Mouse (Mus musculus): ENCODE results near the gene Eral1. TPM values are rescaled to one million over a fixed set of nuclear protein-coding genes. Genes with fewer than 3 reads are reported as not detected.

Eral1 gene
- polyA plus RNA-seq, 1 experiment from 2014 or later = 45.4 TPM

DNA sequence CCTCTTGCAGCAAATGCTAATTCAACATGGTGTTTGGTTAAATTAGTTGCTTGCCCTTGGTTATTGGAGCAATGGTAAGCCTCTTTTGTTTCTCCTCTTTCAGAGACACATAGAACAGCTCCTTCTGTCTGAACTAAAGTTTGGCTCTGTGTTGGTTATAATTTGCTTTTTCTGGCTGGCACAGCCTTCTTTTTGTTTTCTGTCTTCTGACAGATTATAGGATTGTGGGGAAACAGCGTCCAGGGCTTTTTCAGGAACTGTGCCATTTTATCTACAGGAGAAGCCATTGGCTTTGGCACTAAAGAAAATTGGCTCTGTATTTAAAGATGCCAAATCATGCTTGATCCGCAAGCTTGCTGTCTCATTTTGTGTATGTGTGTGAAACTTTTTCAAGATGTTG lies 33.4 kb upstream of the Eral1 start:
- 93% methylated on average over 2 of the region's 2 CpGs for WGBS
- Histone ChIP-seq H3K27ac (no peak overlapping the region), H3K4me3 (no peak overlapping the region), H3K27me3 (ENCODE audit: low read depth, poor library complexity, severe bottlenecking) (no peaks in the 10 kb centered on the region), H3K4me1 (peaks cover 34% of the 10 kb centered on the region), H3K36me3 (no peaks in the 10 kb centered on the region), H3K9me3 (replicated peaks) (no peaks in the 10 kb centered on the region)
- no peak for DNase-seq (ENCODE audit: low spot score)

DNA sequence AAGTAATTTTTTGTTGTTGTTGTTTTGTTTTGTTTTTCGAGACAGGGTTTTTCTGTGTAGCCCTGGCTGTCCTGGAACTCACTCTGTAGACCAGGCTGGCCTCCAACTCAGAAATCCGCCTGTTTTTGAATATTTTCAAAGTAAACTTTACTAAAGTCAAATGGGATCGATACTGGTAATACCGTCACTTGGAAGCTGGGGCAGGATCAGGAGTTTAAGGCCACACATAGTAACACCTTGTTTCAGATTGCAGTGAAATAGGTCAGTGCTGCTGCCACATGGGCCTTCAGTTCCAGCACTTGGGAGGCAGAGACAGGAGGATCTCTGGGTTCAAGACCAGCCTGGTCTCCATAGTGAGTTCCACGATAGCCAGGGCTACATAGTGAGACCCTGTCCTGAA lies 24.3 kb upstream of the Eral1 start:
- Histone ChIP-seq H3K4me3 (no peak overlapping the region), H3K27me3 (ENCODE audit: low read depth, poor library complexity, severe bottlenecking) (no peaks in the 10 kb centered on the region), H3K36me3 (peaks cover 63% of the 10 kb centered on the region), H3K9me3 (replicated peaks) (no peaks in the 10 kb centered on the region), H3K4me1 (no peaks in the 10 kb centered on the region), H3K27ac (no peak overlapping the region)
- DNase-seq (ENCODE audit: low spot score) = no peak
- WGBS = 92% methylated on average over 5 of the region's 5 CpGs

DNA sequence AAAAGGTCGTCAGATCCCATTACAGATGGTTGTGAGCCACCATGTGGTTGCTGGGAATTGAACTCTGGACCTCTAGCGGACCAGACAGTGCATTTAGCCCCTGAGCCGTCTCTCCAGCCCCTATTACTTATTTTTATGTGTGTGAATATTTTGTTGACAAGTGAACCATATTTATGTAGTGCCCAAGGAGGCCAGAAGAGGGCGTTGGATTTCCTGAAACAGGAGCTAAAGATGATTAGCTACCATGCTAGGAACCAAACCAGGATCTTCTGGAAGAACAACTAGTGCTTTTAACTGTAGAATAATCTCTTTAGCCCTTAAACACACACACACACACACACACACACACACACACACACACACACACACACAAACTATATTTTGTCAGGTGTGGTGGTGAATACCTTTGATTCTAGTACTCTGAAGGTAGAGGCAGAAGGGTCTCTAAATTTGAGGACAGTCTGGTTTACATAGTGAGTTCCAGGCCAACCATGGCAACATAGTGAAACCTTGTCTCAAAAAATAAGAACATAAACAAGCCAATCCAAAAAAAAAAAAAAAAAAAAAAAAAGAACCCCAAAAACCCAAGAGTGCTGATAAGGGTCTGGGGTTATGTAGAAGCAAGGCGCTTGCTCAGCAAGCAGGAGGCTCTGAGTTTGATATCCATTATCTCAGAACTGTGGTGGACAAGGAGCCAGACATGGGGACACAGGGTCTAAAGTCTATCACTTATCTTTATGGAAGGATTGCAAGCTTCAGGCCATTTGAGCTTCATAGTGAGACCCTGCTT lies 23.0 kb upstream of the Eral1 start:
- H3K36me3 ChIP-seq = peaks cover 70% of the 10 kb centered on the region

DNA sequence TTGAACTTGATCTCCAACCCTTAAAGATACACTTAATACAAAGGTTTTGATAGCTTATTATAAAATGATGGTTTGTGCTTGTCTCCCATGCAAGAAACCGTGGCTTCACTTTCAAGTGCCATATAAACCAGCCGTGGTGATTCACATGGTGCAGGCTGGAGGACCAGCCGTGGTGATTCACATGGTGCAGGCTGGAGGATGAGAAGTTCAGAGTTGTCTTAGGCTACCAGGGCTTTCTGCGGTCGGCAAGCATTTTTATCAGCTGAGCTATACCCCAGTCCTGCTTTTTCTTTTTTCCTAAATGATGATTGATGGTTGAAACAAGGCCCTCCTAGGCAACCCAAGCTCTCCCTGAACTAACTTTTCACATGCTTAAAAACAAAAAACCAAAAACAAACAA lies 22.0 kb upstream of the Eral1 start:
- 92% methylated on average over 5 of the region's 5 CpGs for WGBS
- Histone ChIP-seq H3K27me3 (ENCODE audit: low read depth, poor library complexity, severe bottlenecking) (no peaks in the 10 kb centered on the region), H3K36me3 (peaks cover 65% of the 10 kb centered on the region), H3K9me3 (replicated peaks) (no peaks in the 10 kb centered on the region), H3K4me3 (no peak overlapping the region), H3K27ac (no peak overlapping the region), H3K4me1 (no peaks in the 10 kb centered on the region)
- DNase-seq (ENCODE audit: low spot score) = no peak

More for the DNA sequence above, 23.0 kb upstream of the Eral1 start:
- Histone ChIP-seq H3K4me1 (no peaks in the 10 kb centered on the region), H3K4me3 (no peak overlapping the region), H3K27me3 (ENCODE audit: low read depth, poor library complexity, severe bottlenecking) (no peaks in the 10 kb centered on the region), H3K9me3 (replicated peaks) (no peaks in the 10 kb centered on the region), H3K27ac (no peak overlapping the region)
- 70% methylated on average over 5 of the region's 5 CpGs for WGBS
- DNase-seq (ENCODE audit: low spot score) = no peak

DNA sequence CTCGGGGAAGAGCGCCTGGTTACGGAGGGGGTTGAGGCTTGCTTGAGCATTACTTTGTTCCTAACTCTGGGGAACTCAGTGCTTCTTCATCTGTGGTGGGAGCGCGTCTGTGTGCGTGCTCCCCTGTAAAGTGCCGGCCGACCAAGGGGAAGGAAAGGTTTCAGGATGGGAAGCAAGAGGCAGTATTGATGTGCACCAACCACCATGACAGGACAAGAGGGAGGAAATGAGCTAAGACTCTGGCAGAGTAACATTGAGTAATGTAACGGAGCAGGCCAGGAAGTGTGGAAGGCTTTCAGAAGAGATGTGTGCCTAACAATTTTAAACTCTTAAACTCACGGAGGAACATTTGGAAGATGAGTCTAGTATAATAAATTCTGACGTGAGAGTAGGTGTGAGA lies 20.6 kb upstream of the Eral1 start:
- Histone ChIP-seq H3K9me3 (replicated peaks) (no peaks in the 10 kb centered on the region), H3K27ac (no peak overlapping the region), H3K4me3 (no peak overlapping the region), H3K27me3 (ENCODE audit: low read depth, poor library complexity, severe bottlenecking) (no peaks in the 10 kb centered on the region), H3K4me1 (peaks cover 13% of the 10 kb centered on the region), H3K36me3 (peaks cover 51% of the 10 kb centered on the region)
- no peak for DNase-seq (ENCODE audit: low spot score)
- WGBS = 92% methylated on average over 11 of the region's 11 CpGs

DNA sequence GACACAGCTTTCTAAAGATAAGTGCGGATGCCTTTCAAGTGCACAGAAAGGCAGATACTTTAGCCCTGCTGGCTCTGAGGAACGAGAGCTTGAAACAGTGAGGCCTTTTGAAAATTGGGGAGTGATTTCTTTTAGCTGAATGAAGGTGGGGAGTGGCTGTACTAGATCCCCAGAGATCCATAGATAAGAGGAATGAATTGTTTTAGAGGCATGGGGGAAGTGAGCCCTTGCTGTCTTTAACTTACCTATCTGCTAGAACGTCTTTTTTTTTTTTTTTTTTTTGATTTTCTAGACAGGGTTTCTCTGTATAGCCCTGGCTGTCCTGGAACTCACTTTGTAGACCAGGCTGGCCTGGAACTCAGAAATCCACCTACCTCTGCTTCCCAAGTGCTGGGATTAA lies 16.9 kb upstream of the Eral1 start:
- WGBS = 73% methylated on average over 3 of the region's 3 CpGs
- Histone ChIP-seq H3K27me3 (ENCODE audit: low read depth, poor library complexity, severe bottlenecking) (no peaks in the 10 kb centered on the region), H3K4me1 (peaks cover 22% of the 10 kb centered on the region), H3K4me3 (no peak overlapping the region), H3K9me3 (replicated peaks) (no peaks in the 10 kb centered on the region), H3K36me3 (peaks cover 34% of the 10 kb centered on the region), H3K27ac (no peak overlapping the region)
- no peak for DNase-seq (ENCODE audit: low spot score)

DNA sequence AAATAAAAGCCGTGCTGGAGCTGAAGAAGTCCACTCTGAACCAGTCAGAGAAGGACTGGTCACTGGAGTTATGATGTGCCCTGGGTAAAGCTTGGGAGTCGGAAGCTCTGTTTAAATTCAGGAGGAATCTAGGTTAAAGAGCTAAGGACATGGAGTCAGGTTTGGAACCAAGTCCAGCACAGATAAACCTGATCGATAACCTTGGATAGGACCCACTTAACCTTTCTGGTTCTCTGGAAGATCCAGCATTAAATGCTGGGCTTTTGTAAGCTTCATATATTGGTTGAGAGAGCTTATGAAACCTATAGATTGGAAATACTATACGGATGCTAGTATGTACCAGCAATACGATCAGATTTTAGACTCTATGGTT lies 14.9 kb upstream of the Eral1 start:
- no peaks in the 10 kb centered on the region for H3K27me3 ChIP-seq (ENCODE audit: low read depth, poor library complexity, severe bottlenecking)
- no peak for DNase-seq (ENCODE audit: low spot score)
- peak overlapping the region; percentile 84 for H3K27ac ChIP-seq
- peaks cover 22% of the 10 kb centered on the region for H3K4me1 ChIP-seq
- H3K4me3 ChIP-seq = peak overlapping the region; percentile 71
- 34% methylated on average over 5 of the region's 5 CpGs for WGBS
- no peaks in the 10 kb centered on the region for H3K9me3 ChIP-seq (replicated peaks)
- H3K36me3 ChIP-seq = peaks cover 17% of the 10 kb centered on the region

DNA sequence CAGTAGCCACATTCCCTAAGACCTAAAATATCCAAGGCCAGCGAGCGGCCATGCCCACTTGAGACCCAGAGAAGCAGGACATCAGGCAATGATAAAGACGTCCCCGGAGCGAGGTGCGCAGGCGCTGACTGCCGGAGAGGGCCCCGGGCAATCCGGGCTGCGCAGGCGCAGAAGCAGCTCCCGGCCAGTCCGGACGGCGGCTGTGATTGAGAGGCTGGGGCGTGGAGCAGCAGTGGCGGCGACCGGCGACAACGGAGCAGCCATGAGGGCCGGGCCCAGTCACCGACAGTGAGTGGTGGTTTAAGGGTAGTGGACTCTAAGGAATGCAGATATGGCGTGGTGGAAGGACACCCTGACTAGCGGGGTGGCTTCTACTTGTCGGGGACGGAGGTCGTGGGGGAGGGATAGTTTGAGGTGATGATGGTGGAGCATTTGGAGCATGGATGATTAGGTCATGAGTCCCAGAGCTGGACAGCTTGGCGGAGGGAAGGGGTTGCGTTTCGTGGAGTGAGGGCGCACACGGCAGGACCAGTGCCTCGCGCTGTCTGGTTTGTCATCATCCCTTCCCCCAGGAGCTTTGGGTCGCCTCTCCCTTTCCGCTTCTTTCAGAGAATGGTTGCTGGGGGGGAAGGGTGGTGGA lies 14.4 kb upstream of the Eral1 start, which contains the start of gene Fam222b:
Gene Fam222b, plus strand, starts transcription at position 157 of the 640 bp plus-strand sequence.
- no peaks in the 10 kb centered on the region for H3K9me3 ChIP-seq (replicated peaks)
- peaks cover 14% of the 10 kb centered on the region for H3K36me3 ChIP-seq
- DNase-seq (ENCODE audit: low spot score) = peak; percentile 96
- WGBS = under 1% methylated on average over 38 of the region's 38 CpGs
- H3K4me1 ChIP-seq = peaks cover 22% of the 10 kb centered on the region
- peak within 1 kb of the TSS; percentile 84 for H3K27ac ChIP-seq
- no peaks in the 10 kb centered on the region for H3K27me3 ChIP-seq (ENCODE audit: low read depth, poor library complexity, severe bottlenecking)
- H3K4me3 ChIP-seq = peak within 1 kb of the TSS; percentile 71

DNA sequence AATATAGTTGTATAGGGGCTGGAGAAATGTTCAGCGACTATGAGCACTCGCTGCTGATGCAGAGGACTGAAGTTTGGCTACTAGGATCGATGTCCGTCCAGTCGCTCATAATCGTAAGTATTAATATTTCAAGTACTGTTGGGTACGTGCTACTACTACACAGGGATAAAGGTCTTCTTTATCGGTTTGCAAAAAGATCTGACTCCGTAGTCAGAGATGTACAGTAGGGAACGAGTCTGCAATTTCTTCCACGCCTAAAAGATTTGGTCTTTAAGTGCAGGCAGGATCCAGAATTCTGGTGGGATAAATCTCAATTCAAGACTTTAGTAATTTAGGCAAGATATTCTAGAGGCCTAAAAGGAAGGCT lies 13.9 kb upstream of the Eral1 start:
- Histone ChIP-seq H3K27me3 (ENCODE audit: low read depth, poor library complexity, severe bottlenecking) (no peaks in the 10 kb centered on the region), H3K36me3 (peaks cover 11% of the 10 kb centered on the region), H3K27ac (peak overlapping the region; percentile 84), H3K4me3 (peak overlapping the region; percentile 71), H3K9me3 (replicated peaks) (no peaks in the 10 kb centered on the region), H3K4me1 (peaks cover 22% of the 10 kb centered on the region)
- DNase-seq (ENCODE audit: low spot score) = no peak
- WGBS = 55% methylated on average over 11 of the region's 11 CpGs

DNA sequence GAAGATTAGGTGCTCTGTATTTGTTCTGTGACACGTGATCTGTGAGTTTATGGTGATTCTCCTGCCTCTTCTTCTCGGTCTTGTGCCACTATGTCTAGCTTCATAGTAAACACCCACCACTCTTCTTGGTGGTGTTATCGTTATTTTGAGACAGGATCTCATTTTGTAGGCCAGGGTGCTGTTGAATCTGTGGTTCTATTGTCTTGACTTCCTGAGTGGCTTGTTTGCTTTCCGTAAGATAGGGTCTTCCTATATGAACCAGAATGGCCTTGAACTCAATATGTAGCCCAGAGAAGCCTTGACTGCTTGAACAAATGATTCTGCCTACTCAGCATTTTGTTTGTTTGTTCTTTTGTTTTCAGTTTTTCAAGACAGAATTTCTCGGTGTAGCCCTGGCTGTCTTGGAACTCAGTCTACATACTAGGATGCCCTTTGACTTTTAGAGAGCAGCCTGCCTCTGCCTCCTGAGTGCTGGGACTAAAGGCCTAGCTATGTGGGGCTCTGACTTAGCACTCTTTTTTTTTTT lies 7.6 kb upstream of the Eral1 start:
- H3K27ac ChIP-seq = no peak overlapping the region
- DNase-seq (ENCODE audit: low spot score) = no peak
- WGBS = 83% methylated on average over 5 of the region's 5 CpGs
- no peak overlapping the region for H3K4me3 ChIP-seq
- H3K27me3 ChIP-seq (ENCODE audit: low read depth, poor library complexity, severe bottlenecking) = no peaks in the 10 kb centered on the region
- no peaks in the 10 kb centered on the region for H3K9me3 ChIP-seq (replicated peaks)
- no peaks in the 10 kb centered on the region for H3K4me1 ChIP-seq
- H3K36me3 ChIP-seq = no peaks in the 10 kb centered on the region

DNA sequence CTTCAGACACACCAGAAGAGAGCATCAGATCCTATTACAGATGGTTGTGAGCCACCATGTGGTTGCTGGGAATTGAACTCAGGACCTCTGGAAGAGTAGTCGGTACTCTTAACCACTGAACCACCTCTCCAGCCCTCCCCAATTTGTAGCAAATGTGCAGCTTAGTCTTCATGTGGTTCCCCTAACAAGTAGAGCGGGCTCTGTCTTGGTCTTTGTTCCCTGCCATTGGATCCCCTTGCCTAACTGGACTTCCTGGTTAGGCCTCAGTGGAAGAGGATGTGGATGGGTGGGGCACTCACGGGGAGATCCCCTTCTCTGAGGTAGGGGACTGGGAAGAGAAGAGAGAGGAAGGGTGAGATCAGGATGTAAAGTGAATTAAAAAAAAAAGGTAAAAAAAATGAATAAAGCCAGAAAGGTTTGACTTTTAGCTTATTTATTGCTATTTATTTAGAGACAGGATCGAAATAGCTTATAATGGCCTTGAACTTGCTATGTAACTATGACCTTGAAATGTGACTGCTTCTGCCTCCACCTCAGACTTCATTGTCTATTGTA lies 6.8 kb upstream of the Eral1 start:
- 81% methylated on average over 4 of the region's 4 CpGs for WGBS
- no peak overlapping the region for H3K4me3 ChIP-seq
- H3K36me3 ChIP-seq = no peaks in the 10 kb centered on the region
- no peaks in the 10 kb centered on the region for H3K27me3 ChIP-seq (ENCODE audit: low read depth, poor library complexity, severe bottlenecking)
- no peaks in the 10 kb centered on the region for H3K4me1 ChIP-seq
- no peaks in the 10 kb centered on the region for H3K9me3 ChIP-seq (replicated peaks)
- DNase-seq (ENCODE audit: low spot score) = no peak
- no peak overlapping the region for H3K27ac ChIP-seq

DNA sequence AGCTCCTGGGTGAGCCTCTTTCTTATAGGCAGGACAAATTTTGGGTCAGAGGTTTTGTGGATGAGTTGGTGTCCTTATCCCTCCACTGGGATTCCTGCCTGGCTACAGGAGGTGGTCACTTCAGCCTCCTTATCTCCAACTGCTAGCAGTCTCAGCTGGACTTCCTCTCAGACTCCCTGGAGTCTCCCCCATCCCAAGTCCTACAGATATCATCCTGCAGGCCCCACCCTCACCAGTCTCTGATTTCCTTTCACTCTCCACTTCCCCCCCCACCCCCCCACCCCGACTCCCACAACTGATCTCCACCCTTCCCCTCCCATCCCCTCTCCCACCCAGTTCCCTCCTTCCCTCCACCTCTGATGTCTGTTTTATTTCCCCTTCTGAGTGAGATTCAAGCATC lies 3.4 kb upstream of the Eral1 start:
- H3K4me3 ChIP-seq = no peak overlapping the region
- DNase-seq (ENCODE audit: low spot score) = no peak
- WGBS = 38% methylated on average over 1 of the region's 1 CpGs
- H3K27me3 ChIP-seq (ENCODE audit: low read depth, poor library complexity, severe bottlenecking) = no peaks in the 10 kb centered on the region
- H3K4me1 ChIP-seq = peaks cover 16% of the 10 kb centered on the region
- H3K36me3 ChIP-seq = no peaks in the 10 kb centered on the region
- no peaks in the 10 kb centered on the region for H3K9me3 ChIP-seq (replicated peaks)
- H3K27ac ChIP-seq = no peak overlapping the region

DNA sequence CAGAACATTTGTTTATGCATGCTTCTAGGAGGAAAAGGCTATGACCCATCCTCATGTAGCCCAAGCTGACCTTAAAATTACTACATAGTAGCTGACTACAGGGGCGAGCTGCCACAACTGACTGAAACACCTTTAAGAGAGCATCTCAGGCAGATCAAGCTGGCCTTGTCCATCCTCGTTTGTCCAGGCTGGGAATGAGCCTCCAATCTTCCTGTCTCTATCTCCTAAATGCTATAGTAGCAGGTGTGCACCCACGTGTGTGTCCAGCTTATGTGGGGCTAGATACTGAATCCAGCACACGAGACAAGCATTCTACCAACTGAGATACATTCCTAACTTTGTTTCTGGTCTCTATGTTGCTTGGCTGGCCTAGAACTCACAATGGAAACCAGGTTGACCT lies 5.5 kb downstream of the Eral1 start:
- Histone ChIP-seq H3K27ac (no peak overlapping the region), H3K27me3 (ENCODE audit: low read depth, poor library complexity, severe bottlenecking) (no peaks in the 10 kb centered on the region), H3K4me1 (peaks cover 9% of the 10 kb centered on the region), H3K36me3 (peaks cover 77% of the 10 kb centered on the region), H3K9me3 (replicated peaks) (no peaks in the 10 kb centered on the region), H3K4me3 (no peak overlapping the region)
- 90% methylated on average over 4 of the region's 4 CpGs for WGBS
- DNase-seq (ENCODE audit: low spot score) = no peak
